Mouse (Mus musculus) forebrain, embryonic 12.5 days (tissue): Measurements from ENCODE around the gene Synj2. TPM values are rescaled to one million over a fixed set of nuclear protein-coding genes. Genes with fewer than 3 reads are reported as not detected.

Experiments
- ATAC-seq: fragments of 200-750 bp; cut with Nextera tagmentation; 2 replicates; pipeline ENCODE4 v1.8.0; 2017; ENCODE audit warnings: moderate TSS enrichment; ENCODE audit not compliant: low FRiP score
- H3K27ac ChIP-seq: fragments of 300-500 bp; sonication (generic); 2 replicates; pipeline ENCODE4 v1.5.1; 2016; ENCODE audit warnings: mild to moderate bottlenecking
- H3K27me3 ChIP-seq: fragments of 300-500 bp; sonication (generic); 2 replicates; pipeline ENCODE4 v1.6.1; 2016; ENCODE audit warnings: mild to moderate bottlenecking
- H3K36me3 ChIP-seq: fragments of 300-500 bp; sonication (generic); replicated peaks from 2 replicates; pipeline ENCODE4 v1.6.1; 2016; ENCODE audit warnings: mild to moderate bottlenecking
- H3K4me1 ChIP-seq: fragments of 300-500 bp; sonication (generic); 2 replicates; pipeline ENCODE4 v1.6.1; 2016
- H3K4me2 ChIP-seq: fragments of 300-500 bp; sonication (generic); 2 replicates; pipeline ENCODE4 v1.6.1; 2016; ENCODE audit warnings: mild to moderate bottlenecking, moderate library complexity
- H3K4me3 ChIP-seq: fragments of 300-500 bp; sonication (generic); replicated peaks from 2 replicates; pipeline ENCODE4 v1.5.1; 2016; ENCODE audit warnings: mild to moderate bottlenecking
- H3K9ac ChIP-seq: fragments of 300-500 bp; sonication (generic); 2 replicates; pipeline ENCODE4 v1.6.1; 2016; ENCODE audit warnings: mild to moderate bottlenecking
- H3K9me3 ChIP-seq: fragments of 300-500 bp; sonication (generic); 2 replicates; pipeline ENCODE4 v1.6.1; 2016
- WGBS: fragments of 180-500 bp; shearing (Covaris S2); methylation state at CpG from one replicate; pipeline ENCODE4 v1.1.7; 2016; 5-methylcytosine and 5-hydroxymethylcytosine counted together
- polyA plus RNA-seq: library from polyadenylated mRNA; unstranded; fragments of >200 nt; fragmentation: Nextera tagmentation; extraction: Ambion mirVana; gene quantifications from 2 replicates; pipeline ENCODE4 v1.2.1, GENCODE M21; 2016

Synj2 gene
- polyA plus RNA-seq, 1 experiment from 2014 or later: 1.1 TPM

DNA sequence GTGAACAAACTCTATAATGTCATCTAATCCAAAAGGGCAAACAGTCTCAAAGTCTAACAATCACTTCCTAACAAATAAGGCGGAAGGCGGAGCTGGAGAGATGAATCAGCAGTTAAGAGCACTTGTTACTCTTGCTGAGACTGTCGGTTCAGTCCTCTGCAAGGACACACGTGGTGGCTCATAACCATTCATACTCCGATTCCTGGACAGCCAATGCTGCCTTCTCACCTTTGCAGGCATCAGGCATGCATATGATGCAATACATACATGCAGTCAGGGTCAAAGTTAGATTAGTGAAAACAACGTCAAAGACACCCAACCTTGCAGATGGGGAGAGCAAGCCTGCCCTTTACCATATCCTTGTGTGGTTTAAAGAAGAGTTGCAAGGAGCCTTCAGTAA is 150.5 kb downstream of the Synj2 start:
- Histone ChIP-seq H3K4me1 (no peaks in the 10 kb centered on the region), H3K27me3 (no peaks in the 10 kb centered on the region), H3K36me3 (peaks cover 19% of the 10 kb centered on the region), H3K9ac (no peak overlapping the region), H3K27ac (no peak overlapping the region), H3K9me3 (no peaks in the 10 kb centered on the region), H3K4me2 (no peak overlapping the region), H3K4me3 (no peak overlapping the region)
- WGBS: 92% methylated on average over 6 of the region's 6 CpGs
- no peak for ATAC-seq

Other genes starting within 250 kb of the Synj2 start
- 12.1 and 15.1 TPM in 2 replicates for gene Snx9, start 100.0 kb upstream of the Synj2 start, polyA plus RNA-seq
- gene Serac1, start 138.5 kb downstream of the Synj2 start, polyA plus RNA-seq: 12.4 and 12.7 TPM in 2 replicates
- gene Gtf2h5, start 138.5 kb downstream of the Synj2 start, polyA plus RNA-seq: 169 and 171 TPM in 2 replicates
- gene Tulp4, start 165.2 kb downstream of the Synj2 start, polyA plus RNA-seq: 111 and 117 TPM in 2 replicates